Mouse (Mus musculus) embryonic facial prominence, embryonic 13.5 days (tissue): ENCODE measurements around the gene Olfr631. TPM values are rescaled to one million over a fixed set of nuclear protein-coding genes. Genes with fewer than 3 reads are reported as not detected.

ENCODE experiments used
- ATAC-seq: fragments of 200-750 bp; cut with Nextera tagmentation; 2 replicates; pipeline ENCODE4 v1.8.0; 2017; ENCODE audit warnings: low read depth; ENCODE audit not compliant: insufficient number of reproducible peaks, insufficient read depth, low FRiP score, low TSS enrichment
- H3K27ac ChIP-seq: fragments of 300-500 bp; sonication (generic); 2 replicates; pipeline ENCODE4 v1.5.1; 2015; ENCODE audit warnings: moderate library complexity, mild to moderate bottlenecking, inconsistent platforms
- H3K27me3 ChIP-seq: fragments of 300-500 bp; sonication (generic); 2 replicates; pipeline ENCODE4 v1.6.1; 2015; ENCODE audit warnings: mild to moderate bottlenecking, inconsistent platforms
- H3K36me3 ChIP-seq: fragments of 300-500 bp; sonication (generic); 2 replicates; pipeline ENCODE4 v1.6.1; 2015; ENCODE audit warnings: mild to moderate bottlenecking, inconsistent platforms
- H3K4me1 ChIP-seq: fragments of 300-500 bp; sonication (generic); 2 replicates; pipeline ENCODE4 v1.6.1; 2015; ENCODE audit warnings: inconsistent platforms
- H3K4me2 ChIP-seq: fragments of 300-500 bp; sonication (generic); 2 replicates; pipeline ENCODE4 v1.6.1; 2015; ENCODE audit warnings: moderate library complexity, mild to moderate bottlenecking, inconsistent platforms
- H3K4me3 ChIP-seq: fragments of 300-500 bp; sonication (generic); 2 replicates; pipeline ENCODE4 v1.5.1; 2015; ENCODE audit warnings: mild to moderate bottlenecking, inconsistent platforms
- H3K9ac ChIP-seq: fragments of 300-500 bp; sonication (generic); 2 replicates; pipeline ENCODE4 v1.6.1; 2015; ENCODE audit warnings: mild to moderate bottlenecking, inconsistent platforms
- H3K9me3 ChIP-seq: fragments of 300-500 bp; sonication (generic); 2 replicates; pipeline ENCODE4 v1.6.1; 2016; ENCODE audit warnings: inconsistent platforms
- WGBS: fragments of 180-500 bp; shearing (Covaris S2); methylation state at CpG from one replicate; pipeline ENCODE4 v1.1.7; 2015; ENCODE audit warnings: mixed read lengths; 5-methylcytosine and 5-hydroxymethylcytosine counted together
- polyA plus RNA-seq: library from polyadenylated mRNA; unstranded; fragments of >200 nt; fragmentation: Nextera tagmentation; extraction: Ambion mirVana; gene quantifications from 2 replicates; pipeline ENCODE4 v1.2.1, GENCODE M21; 2015

Olfr631 gene
- polyA plus RNA-seq, 1 experiment from 2014 or later: not detected

DNA sequence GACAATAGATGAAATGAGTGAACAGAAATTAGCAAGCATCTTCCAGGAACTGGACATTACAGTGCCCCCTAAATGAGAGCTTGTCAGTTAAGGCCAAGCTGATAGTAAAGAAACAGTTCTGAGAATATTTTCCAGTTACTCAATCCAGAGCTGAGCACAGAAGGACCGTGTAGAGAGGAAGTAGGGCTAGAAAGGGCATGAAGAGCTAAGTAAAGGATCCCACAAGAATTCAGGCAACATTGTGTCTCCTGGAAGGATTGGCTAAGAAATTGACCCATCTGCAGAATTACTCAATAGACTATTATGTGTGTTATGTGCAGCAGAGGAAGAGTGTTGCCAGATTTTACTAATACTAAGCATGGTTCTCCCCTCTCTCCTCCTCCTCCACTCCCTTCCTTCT is 43.2 kb downstream of the Olfr631 start:
- Histone ChIP-seq H3K36me3 (no peaks in the 10 kb centered on the region), H3K9ac (no peak overlapping the region), H3K4me1 (no peaks in the 10 kb centered on the region), H3K4me3 (no peak overlapping the region), H3K9me3 (no peaks in the 10 kb centered on the region), H3K4me2 (no peak overlapping the region), H3K27ac (no peak overlapping the region), H3K27me3 (no peaks in the 10 kb centered on the region)
- no peak for ATAC-seq
- WGBS: 50% methylated on average over 1 of the region's 1 CpGs

Other genes starting within 250 kb of the Olfr631 start
- gene Olfr625-ps1, start 246.1 kb upstream of the Olfr631 start, polyA plus RNA-seq: not detected in 2 replicates
- not detected in 2 replicates for gene Olfr243, start 214.2 kb upstream of the Olfr631 start, polyA plus RNA-seq
- gene Olfr628, start 198.5 kb upstream of the Olfr631 start, polyA plus RNA-seq: not detected in 2 replicates
- not detected in 2 replicates for gene Olfr629, start 183.9 kb upstream of the Olfr631 start, polyA plus RNA-seq
- not detected in 2 replicates for gene Olfr630, start 171.5 kb upstream of the Olfr631 start, polyA plus RNA-seq
- not detected in 2 replicates for gene Olfr69, start 157.2 kb upstream of the Olfr631 start, polyA plus RNA-seq
- not detected in 2 replicates for gene Olfr68, start 149.1 kb upstream of the Olfr631 start, polyA plus RNA-seq
- gene Olfr67, start 137.0 kb upstream of the Olfr631 start, polyA plus RNA-seq: not detected in 2 replicates
- 1,311 and 2,074 TPM in 2 replicates for gene Hbb-bt, start 114.8 kb upstream of the Olfr631 start, polyA plus RNA-seq
- 2,604 and 4,415 TPM in 2 replicates for gene Hbb-bs, start 100.7 kb upstream of the Olfr631 start, polyA plus RNA-seq
- not detected in 2 replicates for gene Hbb-bh2, start 88.3 kb upstream of the Olfr631 start, polyA plus RNA-seq
- gene Hbb-bh1, start 85.7 kb upstream of the Olfr631 start, polyA plus RNA-seq: 46.9 and 96.8 TPM in 2 replicates
- 5,482 and 5,510 TPM in 2 replicates for gene Hbb-y, start 75.6 kb upstream of the Olfr631 start, polyA plus RNA-seq
- gene Olfr66, start 42.6 kb upstream of the Olfr631 start, polyA plus RNA-seq: not detected in 2 replicates
- not detected in 2 replicates for gene Olfr64, start 34.3 kb upstream of the Olfr631 start, polyA plus RNA-seq
- not detected in 2 replicates for gene Olfr65, start 25.3 kb upstream of the Olfr631 start, polyA plus RNA-seq
- gene Olfr632, start 5.5 kb downstream of the Olfr631 start, polyA plus RNA-seq: not detected in 2 replicates
- not detected in 2 replicates for gene Olfr633, start 15.6 kb downstream of the Olfr631 start, polyA plus RNA-seq
- gene Olfr635, start 42.3 kb downstream of the Olfr631 start, polyA plus RNA-seq: 0.03 TPM in 1 of 2 replicates, not detected in the other
- gene Olfr638, start 69.9 kb downstream of the Olfr631 start, polyA plus RNA-seq: not detected in 2 replicates
- 0.04 and 0.06 TPM in 2 replicates for gene Olfr639, start 88.5 kb downstream of the Olfr631 start, polyA plus RNA-seq
- gene Olfr640, start 96.7 kb downstream of the Olfr631 start, polyA plus RNA-seq: not detected in 2 replicates
- gene Olfr641, start 106.6 kb downstream of the Olfr631 start, polyA plus RNA-seq: not detected in 2 replicates
- not detected in 2 replicates for gene Olfr642, start 123.8 kb downstream of the Olfr631 start, polyA plus RNA-seq
- gene 4930516K23Rik, start 132.6 kb downstream of the Olfr631 start, polyA plus RNA-seq: not detected in 2 replicates
- gene Olfr644, start 143.0 kb downstream of the Olfr631 start, polyA plus RNA-seq: not detected in 2 replicates
- gene Olfr645, start 156.6 kb downstream of the Olfr631 start, polyA plus RNA-seq: not detected in 2 replicates
- not detected in 2 replicates for gene Olfr646, start 176.0 kb downstream of the Olfr631 start, polyA plus RNA-seq
- 0.21 TPM in 1 of 2 replicates, not detected in the other for gene Ubqln5, start 201.0 kb downstream of the Olfr631 start, polyA plus RNA-seq
- gene Olfr643, start 208.6 kb downstream of the Olfr631 start, polyA plus RNA-seq: not detected in 2 replicates
- not detected in 2 replicates for gene Ubqln3, start 214.5 kb downstream of the Olfr631 start, polyA plus RNA-seq
- gene Ubqlnl, start 221.7 kb downstream of the Olfr631 start, polyA plus RNA-seq: 0.31 TPM in 1 of 2 replicates, not detected in the other
- 4.6 and 13.3 TPM in 2 replicates for gene Olfm5, start 236.0 kb downstream of the Olfr631 start, polyA plus RNA-seq